Mouse (Mus musculus) cortical plate, adult 2 months (tissue): Measurements from ENCODE around the gene Zfp958.

ENCODE experiments used
- CTCF ChIP-seq: fragments of 200-500 bp; IDR thresholded peaks from 2 replicates; pipeline ENCODE4 v1.5.1; 2011; ENCODE audit warnings: mild to moderate bottlenecking, control low read depth, low read length; ENCODE audit not compliant: insufficient read depth; ENCODE audit errors: extremely low read depth
- POLR2A ChIP-seq: fragments of 200-500 bp; IDR thresholded peaks from 2 replicates; pipeline ENCODE4 v1.6.1; 2011; ENCODE audit warnings: mild to moderate bottlenecking, low read length, control low read depth; ENCODE audit not compliant: insufficient read depth; ENCODE audit errors: extremely low read depth

- no peak for TF ChIP-seq CTCF
- TF ChIP-seq POLR2A, result no peak
Observed at GRCm38 (mm10) chr8:4584660-4585059, 28.3 kb upstream of the Zfp958 start.
